Mouse (Mus musculus) macrophage (primary cell): ENCODE measurements around the gene Cobll1. TPM values are rescaled to one million over a fixed set of nuclear protein-coding genes. Genes with fewer than 3 reads are reported as not detected.

Source experiments
- H3K27ac ChIP-seq: fragments of 350-480 bp; formaldehyde crosslinking; 2 replicates; pipeline ENCODE4 v1.9.0; 2021
- H3K36me3 ChIP-seq: fragments of 350-480 bp; formaldehyde crosslinking; 2 replicates; pipeline ENCODE4 v1.9.0; 2021; ENCODE audit errors: inconsistent target
- H3K4me3 ChIP-seq: fragments of 350-480 bp; formaldehyde crosslinking; 2 replicates; pipeline ENCODE4 v1.9.0; 2021; ENCODE audit errors: inconsistent target
- H3K79me2 ChIP-seq: fragments of 350-480 bp; formaldehyde crosslinking; 2 replicates; pipeline ENCODE4 v1.9.0; 2021; ENCODE audit errors: inconsistent target
- WGBS: methylation state at CpG from one replicate; pipeline ENCODE4 v1.1.7; 2026; ENCODE audit warnings: inconsistent platforms; ENCODE audit not compliant: missing documents; 5-methylcytosine and 5-hydroxymethylcytosine counted together
- polyA plus RNA-seq: library from polyadenylated mRNA; stranded (reverse); fragments of 250-400 nt; gene quantifications from 3 replicates; pipeline ENCODE4 v1.2.4, GENCODE M21; 2018; ENCODE audit warnings: inconsistent platforms

The Cobll1 gene
- polyA plus RNA-seq, 1 experiment from 2014 or later, result 0.40 TPM

DNA sequence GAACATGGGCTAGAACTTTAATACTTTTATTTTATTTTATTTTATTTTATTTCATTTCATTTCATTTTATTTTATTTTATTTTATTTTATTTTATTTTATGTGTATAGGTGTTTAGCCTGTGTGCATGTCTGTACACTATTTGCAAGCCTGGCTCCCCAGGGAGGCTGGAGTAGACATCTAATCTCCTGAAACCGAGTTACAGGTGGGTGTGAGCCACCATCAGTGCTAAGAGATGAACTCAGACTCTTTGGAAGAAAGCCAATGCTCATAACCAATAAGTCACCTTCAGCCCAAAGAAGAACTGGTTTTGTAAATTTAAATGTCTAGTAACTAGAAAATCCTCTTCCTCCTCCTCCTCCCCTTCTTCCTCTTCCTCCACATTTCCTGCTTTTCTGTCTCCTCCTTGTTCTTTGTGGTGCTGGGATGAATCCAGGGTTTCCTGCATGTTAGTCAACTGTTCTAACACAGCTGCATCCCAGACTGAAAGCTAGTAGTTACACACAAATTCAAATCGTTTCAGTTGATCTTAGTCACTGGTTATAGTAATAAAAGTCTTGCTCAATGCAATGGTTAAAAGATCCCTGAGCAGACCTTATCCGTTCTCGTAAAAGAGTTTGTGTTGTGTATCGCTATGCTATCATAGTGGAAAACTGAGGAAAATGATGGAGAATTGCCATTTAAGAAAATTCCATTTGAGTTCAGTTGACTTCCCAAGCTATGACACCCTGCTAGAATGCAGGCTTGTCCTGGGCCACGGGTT is 17.5 kb upstream of the Cobll1 start:
- Histone ChIP-seq H3K36me3 (no peaks in the 10 kb centered on the region), H3K79me2 (no peaks in the 10 kb centered on the region), H3K27ac (no peak overlapping the region), H3K4me3 (no peak overlapping the region)
- WGBS, result 86% methylated on average over 6 of the region's 6 CpGs

DNA sequence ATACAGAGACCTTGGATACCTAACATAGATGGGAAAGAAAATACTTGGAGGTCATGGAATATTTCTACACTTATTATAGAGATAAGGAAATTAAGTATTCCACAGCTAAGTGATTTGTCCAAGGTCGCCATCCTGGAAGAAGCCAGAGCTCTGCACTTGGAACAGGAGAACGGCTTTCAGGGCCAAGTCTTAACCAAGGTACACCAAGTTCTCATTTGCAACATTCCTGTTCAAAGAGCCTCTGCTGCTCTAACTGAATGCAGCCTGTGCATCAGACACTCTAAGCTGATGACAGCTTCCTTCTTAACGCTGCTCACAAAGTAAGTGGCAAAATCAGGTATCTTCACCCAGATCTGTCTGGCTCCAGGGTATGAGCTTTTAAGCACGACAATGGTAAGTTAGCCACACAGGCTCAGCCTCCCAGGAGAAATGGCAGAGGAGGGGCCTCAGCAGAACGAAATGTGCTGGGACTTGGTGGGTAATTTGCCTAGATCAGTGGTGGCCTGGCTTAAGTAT is 11.4 kb upstream of the Cobll1 start:
- Histone ChIP-seq H3K4me3 (no peak overlapping the region), H3K27ac (no peak overlapping the region), H3K79me2 (no peaks in the 10 kb centered on the region), H3K36me3 (no peaks in the 10 kb centered on the region)
- 87% methylated on average over 5 of the region's 5 CpGs for WGBS

- WGBS, result 88% methylated on average over 1 of the region's 2 CpGs
- H3K79me2 ChIP-seq, result no peaks in the 10 kb centered on the region
- H3K36me3 ChIP-seq, result no peaks in the 10 kb centered on the region
- no peak overlapping the region for H3K4me3 ChIP-seq
- H3K27ac ChIP-seq, result no peak overlapping the region
These were observed 10.4 kb upstream of the Cobll1 start for GRCm38 (mm10) chr2:65249575-65249974.

GRCm38 (mm10) chr2:65240173-65240745 is 1.1 kb upstream of the Cobll1 start:
- no peaks in the 10 kb centered on the region for H3K36me3 ChIP-seq
- H3K79me2 ChIP-seq, result no peaks in the 10 kb centered on the region
- no peak overlapping the region for H3K4me3 ChIP-seq
- no peak overlapping the region for H3K27ac ChIP-seq
- WGBS, result 77% methylated on average over 5 of the region's 5 CpGs

DNA sequence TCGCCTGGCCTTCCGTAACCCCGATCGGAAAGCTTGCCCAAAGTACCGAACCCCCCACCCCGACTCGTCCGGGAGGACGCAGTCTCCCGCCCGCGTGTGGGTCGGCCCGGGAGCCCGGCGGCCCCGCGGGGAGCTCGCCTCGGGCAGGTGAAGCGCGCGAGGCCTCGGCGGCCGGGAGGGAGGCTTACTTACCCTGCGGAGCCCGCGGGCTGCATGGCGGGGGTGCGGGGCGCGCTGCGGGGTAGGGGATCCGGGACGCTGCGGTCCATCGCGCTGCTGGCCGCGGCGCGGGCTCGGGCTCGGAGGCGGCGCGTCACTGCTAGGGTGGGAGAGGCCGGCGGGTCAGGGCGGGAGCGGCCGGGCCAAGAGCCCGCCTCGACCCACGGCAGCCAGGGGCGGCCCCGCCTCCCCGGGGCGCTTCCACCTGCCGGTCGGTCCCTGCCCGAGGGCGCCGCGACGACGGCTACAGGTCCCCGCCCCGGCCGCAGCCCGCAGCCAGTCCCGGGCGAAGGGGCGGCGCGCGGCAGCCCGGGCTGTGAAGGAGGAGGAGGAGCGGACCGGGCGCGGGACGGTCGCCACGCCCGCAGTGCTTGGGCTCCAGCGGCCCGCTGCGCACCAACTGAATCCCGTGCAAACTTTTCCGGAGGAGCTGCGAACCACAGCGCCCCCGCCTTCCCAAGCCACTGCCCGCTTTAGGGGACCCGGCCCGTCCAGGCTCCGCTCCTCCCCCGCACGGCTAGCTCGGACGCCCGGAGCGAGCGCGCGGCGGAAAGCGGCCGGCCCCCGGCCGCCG is 836 bp downstream of the Cobll1 start:
- Histone ChIP-seq H3K27ac (no peak overlapping the region), H3K36me3 (no peaks in the 10 kb centered on the region), H3K79me2 (no peaks in the 10 kb centered on the region), H3K4me3 (peak overlapping the region; percentile 16; the same call in 1 of the 2 replicates)
- WGBS, result under 1% methylated on average over 82 of the region's 114 CpGs

DNA sequence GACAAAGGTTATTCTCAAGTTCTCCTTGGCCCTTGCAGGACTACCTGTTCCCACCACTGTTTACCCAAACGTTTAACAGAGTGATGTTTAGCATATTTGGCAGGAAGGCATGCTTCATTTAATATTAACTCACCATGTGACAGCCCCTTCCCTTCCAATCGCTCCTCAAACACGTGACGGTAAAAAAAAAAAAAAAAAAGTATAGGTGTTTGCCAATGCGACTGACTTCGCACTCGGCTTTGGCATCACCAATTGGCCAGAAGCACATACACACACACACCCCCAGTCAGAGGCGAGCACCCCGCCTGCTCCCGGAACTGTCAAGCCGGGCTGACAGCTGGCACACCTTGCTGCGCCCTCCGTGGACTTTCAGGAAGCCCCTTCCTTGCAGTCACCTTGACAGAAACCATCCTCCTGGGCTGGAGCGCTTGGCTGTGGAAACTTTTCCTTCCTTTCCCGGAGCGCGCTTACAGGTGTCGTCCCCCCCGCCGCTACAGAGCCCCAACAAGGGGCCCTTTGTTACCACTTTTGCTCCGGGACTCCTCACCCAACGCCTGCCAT is 1.5 kb downstream of the Cobll1 start:
- H3K79me2 ChIP-seq, result no peaks in the 10 kb centered on the region
- H3K27ac ChIP-seq, result no peak overlapping the region
- no peaks in the 10 kb centered on the region for H3K36me3 ChIP-seq
- WGBS, result 7% methylated on average over 19 of the region's 22 CpGs
- H3K4me3 ChIP-seq, result peak overlapping the region; percentile 16; the same call in 1 of the 2 replicates

DNA sequence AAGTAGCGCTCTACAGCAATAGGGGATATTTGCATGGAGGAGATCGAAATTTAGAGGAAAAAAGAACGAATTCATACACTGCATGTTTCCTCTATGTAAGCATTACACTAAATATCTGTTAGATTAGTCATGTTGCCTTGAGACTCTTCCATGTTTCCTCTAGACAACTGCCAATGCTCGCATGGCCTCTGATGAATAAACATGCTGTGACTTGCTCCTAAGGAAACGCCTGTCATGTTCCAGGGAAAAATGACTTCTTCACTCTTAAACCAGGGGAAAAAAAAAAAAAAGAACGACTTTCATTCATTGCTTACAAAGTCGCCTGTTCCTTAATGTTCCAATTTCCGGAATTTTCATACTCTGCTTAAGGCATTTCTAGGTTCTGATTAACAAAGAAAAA is 2.1 kb downstream of the Cobll1 start:
- Histone ChIP-seq H3K4me3 (no peak overlapping the region), H3K27ac (no peak overlapping the region), H3K79me2 (no peaks in the 10 kb centered on the region), H3K36me3 (no peaks in the 10 kb centered on the region)
- WGBS, result 77% methylated on average over 8 of the region's 8 CpGs

DNA sequence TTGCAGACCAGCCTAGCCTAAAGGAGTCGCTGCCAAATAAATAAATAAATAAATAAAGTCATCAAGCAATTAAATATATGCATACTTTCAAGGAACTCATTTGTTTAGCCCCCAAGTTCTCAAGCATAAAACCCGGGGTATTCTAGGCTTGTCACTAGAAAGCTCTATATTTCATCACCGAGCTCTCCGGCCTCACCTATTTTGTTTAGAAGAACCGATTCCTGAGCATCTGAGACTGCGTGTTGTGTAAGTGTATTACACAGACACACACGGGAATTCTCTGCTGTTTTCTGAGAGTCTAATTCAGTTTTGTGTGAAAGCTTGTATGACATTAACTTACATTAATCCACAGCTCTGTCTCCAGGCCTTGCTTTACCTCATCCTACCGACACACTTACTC is 2.6 kb downstream of the Cobll1 start:
- WGBS, result 94% methylated on average over 8 of the region's 8 CpGs
- Histone ChIP-seq H3K27ac (no peak overlapping the region), H3K36me3 (no peaks in the 10 kb centered on the region), H3K4me3 (no peak overlapping the region), H3K79me2 (no peaks in the 10 kb centered on the region)

- Histone ChIP-seq H3K27ac (no peak overlapping the region), H3K36me3 (no peaks in the 10 kb centered on the region), H3K79me2 (no peaks in the 10 kb centered on the region), H3K4me3 (no peak overlapping the region)
- WGBS, result 91% methylated on average over 15 of the region's 15 CpGs
These were observed 6.3 kb downstream of the Cobll1 start for GRCm38 (mm10) chr2:65232756-65233535.

DNA sequence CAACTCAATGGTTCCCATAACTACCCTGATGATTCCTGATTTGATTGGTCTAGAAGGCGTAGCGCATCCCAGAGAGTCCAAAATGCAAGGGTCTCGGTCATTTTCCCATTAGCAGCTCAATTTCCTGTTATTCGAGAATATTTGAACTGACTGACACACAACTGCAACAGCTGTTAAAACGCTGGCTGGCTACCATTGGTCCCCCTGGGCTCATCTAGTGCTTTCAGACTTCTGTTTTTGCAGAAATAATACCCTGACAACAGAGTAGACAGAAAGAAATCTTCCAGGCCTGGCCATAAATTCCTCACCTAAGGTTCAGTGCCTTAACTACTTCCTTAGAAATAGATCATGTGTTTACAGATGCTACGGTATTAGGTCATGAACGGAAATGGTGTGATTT is 10.8 kb downstream of the Cobll1 start:
- Histone ChIP-seq H3K4me3 (no peak overlapping the region), H3K27ac (no peak overlapping the region), H3K79me2 (no peaks in the 10 kb centered on the region), H3K36me3 (no peaks in the 10 kb centered on the region)
- WGBS, result 97% methylated on average over 7 of the region's 7 CpGs

GRCm38 (mm10) chr2:65227898-65228290 is 11.3 kb downstream of the Cobll1 start:
- WGBS, result 92% methylated on average over 2 of the region's 2 CpGs

DNA sequence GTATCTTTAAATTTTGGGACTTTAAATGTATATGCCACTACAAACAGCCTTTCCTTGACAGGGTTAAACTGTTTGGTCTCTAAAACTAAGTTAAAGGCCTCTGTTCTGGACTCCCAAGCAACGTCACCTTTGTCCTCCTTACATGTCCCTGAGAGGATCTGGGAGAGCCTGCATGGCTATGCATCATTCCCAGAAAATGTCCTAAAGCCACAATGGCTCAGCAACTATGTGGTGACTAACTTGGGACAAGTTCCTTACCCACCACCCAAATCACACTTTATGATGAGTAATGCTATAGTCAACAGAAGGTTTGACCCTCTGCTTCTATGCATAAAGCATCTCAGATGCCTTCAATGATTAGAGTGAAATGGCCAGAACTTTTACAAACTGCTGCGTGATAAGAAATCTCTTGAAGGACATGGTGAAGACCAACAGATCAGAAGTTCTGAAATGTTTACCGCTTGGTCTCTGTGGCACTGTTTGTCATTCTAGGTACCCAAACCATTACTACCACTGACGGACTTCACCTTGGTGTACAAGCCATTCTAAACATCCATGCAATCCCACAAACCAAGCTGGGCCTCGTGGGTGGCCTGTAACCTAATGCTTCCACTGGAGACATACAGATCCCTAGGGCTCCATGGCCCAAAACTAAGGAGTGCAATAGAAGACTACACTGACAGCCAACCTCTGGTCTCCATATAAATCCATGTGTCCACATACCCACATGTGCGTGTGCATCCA is 11.9 kb downstream of the Cobll1 start:
- Histone ChIP-seq H3K36me3 (no peaks in the 10 kb centered on the region), H3K27ac (no peak overlapping the region), H3K4me3 (no peak overlapping the region), H3K79me2 (no peaks in the 10 kb centered on the region)
- 94% methylated on average over 6 of the region's 6 CpGs for WGBS

More at GRCm38 (mm10) chr2:65227898-65228290, 11.3 kb downstream of the Cobll1 start:
- Histone ChIP-seq H3K27ac (no peak overlapping the region), H3K36me3 (no peaks in the 10 kb centered on the region), H3K4me3 (no peak overlapping the region), H3K79me2 (no peaks in the 10 kb centered on the region)

GRCm38 (mm10) chr2:65226494-65226893 is 12.7 kb downstream of the Cobll1 start:
- no peak overlapping the region for H3K4me3 ChIP-seq
- WGBS, result 94% methylated on average over 4 of the region's 4 CpGs
- no peaks in the 10 kb centered on the region for H3K36me3 ChIP-seq
- no peak overlapping the region for H3K27ac ChIP-seq
- no peaks in the 10 kb centered on the region for H3K79me2 ChIP-seq
